ENCODE assay signal across 18 mouse cellular contexts in genomic region chr8:105932525-105932924, GRCm38 (mm10).
"Had no signal": no experiment of that assay in that cellular context is flagged by ENCODE, and none has a peak within 500 bp of the region (broad histone marks: within the 10 kb centered on the region; RNA-seq: fewer than 3 reads in every experiment).

No protein-coding gene starts in this region.

- H3K27ac ChIP-seq: liver, embryonic 14.5 days; midbrain, embryonic 10.5 days; midbrain, embryonic 12.5 days; midbrain, embryonic 15.5 days; neural tube, embryonic 13.5 days; neural tube, embryonic 15.5 days had no signal

- ATAC-seq: midbrain, embryonic 15.5 days had no signal

- H3K9me3 ChIP-seq: midbrain, embryonic 10.5 days; midbrain, embryonic 12.5 days; midbrain, embryonic 15.5 days; neural tube, embryonic 13.5 days; neural tube, embryonic 15.5 days had no signal

- H3K4me2 ChIP-seq: lung, embryonic 14.5 days; midbrain, embryonic 12.5 days; midbrain, embryonic 15.5 days; neural tube, embryonic 13.5 days; neural tube, embryonic 15.5 days had no signal

- H3K4me3 ChIP-seq: midbrain, embryonic 10.5 days; midbrain, embryonic 12.5 days; midbrain, embryonic 15.5 days; neural tube, embryonic 13.5 days; neural tube, embryonic 15.5 days had no signal

- H3K9ac ChIP-seq: liver, embryonic 14.5 days; lung, embryonic 14.5 days; midbrain, embryonic 12.5 days; midbrain, embryonic 15.5 days; neural tube, embryonic 13.5 days; neural tube, embryonic 15.5 days had no signal

- DNase-seq: lung, adult 18-20 months; lung, embryonic 14.5 days; lung, postnatal 10 days; lung, postnatal 4 days; retina, postnatal 1 day; right cerebral cortex, adult 18-20 months; right cerebral cortex, postnatal 25 days; right cerebral cortex, postnatal 4 days; spleen, adult 18-20 months; thymus, adult 18-20 months; thymus, postnatal 14 days; thymus, postnatal 36 days had no signal

- H3K27me3 ChIP-seq: midbrain, embryonic 12.5 days; midbrain, embryonic 15.5 days; neural tube, embryonic 13.5 days; neural tube, embryonic 15.5 days had no signal
